Mouse (Mus musculus): Measurements from ENCODE around the gene Tppp3. TPM values are rescaled to one million over a fixed set of nuclear protein-coding genes. Genes with fewer than 3 reads are reported as not detected.

Tppp3 gene
- total and polyA plus RNA-seq, 2 experiments = 0.65 to 0.80 TPM

DNA sequence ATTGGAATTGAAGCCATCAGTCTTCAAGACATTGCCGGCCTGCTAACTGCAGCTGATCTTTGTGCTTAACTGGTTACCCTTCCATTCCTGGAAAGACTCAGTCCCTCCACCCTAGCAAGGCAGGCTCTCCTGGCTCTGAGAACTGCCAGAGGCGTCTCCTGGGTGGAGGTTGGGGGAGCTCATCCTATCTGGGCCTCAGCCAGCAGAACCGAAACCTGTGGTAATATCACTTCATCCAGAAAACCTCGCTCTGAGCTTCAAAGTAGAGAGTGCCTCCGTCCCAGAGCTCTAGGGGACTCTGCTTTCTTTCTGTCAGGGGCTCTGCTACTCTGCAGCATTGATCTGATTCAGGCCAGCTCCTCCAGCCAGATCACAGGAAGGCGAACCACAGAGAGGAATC is 35.7 kb upstream of the Tppp3 start:
- Histone ChIP-seq H3K4me3 (ENCODE audit: insufficient read depth, low read depth, low read length) (no peak overlapping the region), H3K36me3 (ENCODE audit: control insufficient read depth, insufficient read depth, low read length) (no peaks in the 10 kb centered on the region), H3K27ac (replicated peaks; ENCODE audit: insufficient read depth, low read depth, low read length) (no peak overlapping the region), H3K9ac (ENCODE audit: low read depth, low read length) (no peak overlapping the region), H3K4me1 (ENCODE audit: control insufficient read depth, insufficient read depth, low read length) (no peaks in the 10 kb centered on the region), H3K27me3 (ENCODE audit: control insufficient read depth, insufficient read depth, low read length) (no peaks in the 10 kb centered on the region), H3K79me2 (ENCODE audit: control insufficient read depth, insufficient read depth, low read length) (no peaks in the 10 kb centered on the region)
- 74% methylated on average over 6 of the region's 6 CpGs for WGBS
- TF ChIP-seq CTCF (IDR thresholded peaks at IDR 0.05; ENCODE audit: low read depth, low read length) (no peak), POLR2A (IDR thresholded peaks at IDR 0.05; ENCODE audit: extremely low read depth, insufficient read depth, low read length) (no peak)
- no peak for DNase-seq (ENCODE audit: extremely low read depth, low read depth, low spot score)

DNA sequence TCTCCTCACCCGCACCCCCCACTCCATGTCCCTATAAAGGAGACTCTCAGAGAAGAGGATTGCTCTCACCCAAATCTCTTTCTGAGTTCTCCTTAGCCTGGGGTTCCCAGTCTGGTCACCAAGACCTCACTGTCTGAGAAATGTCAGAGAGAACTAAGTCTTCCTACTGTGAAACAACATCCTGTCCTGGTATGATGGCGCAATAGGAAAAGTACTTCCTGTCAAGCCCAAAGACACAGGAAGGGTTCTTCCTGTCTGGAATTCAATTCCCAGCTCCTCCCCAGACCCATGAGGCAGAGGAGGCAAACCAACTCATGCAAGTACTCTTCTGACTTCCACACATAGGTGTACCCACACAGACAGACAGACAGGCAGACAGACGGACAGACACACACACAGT is 33.3 kb upstream of the Tppp3 start:
- H3K4me3 ChIP-seq (ENCODE audit: insufficient read depth, low read depth, low read length) = no peak overlapping the region; the same call in 1 of the 2 replicates
- WGBS = 80% methylated on average over 3 of the region's 3 CpGs
- H3K4me1 ChIP-seq (ENCODE audit: control insufficient read depth, insufficient read depth, low read length) = no peaks in the 10 kb centered on the region
- no peaks in the 10 kb centered on the region for H3K27me3 ChIP-seq (ENCODE audit: control insufficient read depth, insufficient read depth, low read length)
- no peak overlapping the region for H3K9ac ChIP-seq (ENCODE audit: low read depth, low read length)
- H3K27ac ChIP-seq (replicated peaks; ENCODE audit: insufficient read depth, low read depth, low read length) = peak overlapping the region; percentile 65
- TF ChIP-seq POLR2A (IDR thresholded peaks at IDR 0.05; ENCODE audit: extremely low read depth, insufficient read depth, low read length) = no peak
- no peak for TF ChIP-seq CTCF (IDR thresholded peaks at IDR 0.05; ENCODE audit: low read depth, low read length)
- H3K36me3 ChIP-seq (ENCODE audit: control insufficient read depth, insufficient read depth, low read length) = no peaks in the 10 kb centered on the region
- peak; percentile 29 for DNase-seq (ENCODE audit: extremely low read depth, low read depth, low spot score)
- no peaks in the 10 kb centered on the region for H3K79me2 ChIP-seq (ENCODE audit: control insufficient read depth, insufficient read depth, low read length)

DNA sequence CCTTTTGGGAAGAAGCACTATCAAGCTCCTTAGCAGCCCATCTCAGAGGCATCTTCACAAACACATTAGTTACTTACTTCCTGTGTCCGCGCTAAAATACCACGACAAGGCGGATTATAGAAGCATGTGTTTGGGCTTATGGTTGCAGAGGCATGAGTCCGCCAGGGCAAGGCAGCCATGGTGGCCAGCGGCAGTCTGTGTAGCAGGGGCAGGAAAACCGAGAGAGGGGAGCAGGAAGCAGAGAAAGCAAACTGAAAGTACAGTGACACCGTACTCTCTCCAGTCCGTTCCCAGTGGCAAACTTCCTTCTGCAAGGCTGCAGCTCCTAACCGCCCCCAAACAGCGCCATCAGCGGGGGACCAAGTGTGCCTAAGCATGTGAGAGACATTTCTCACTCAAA is 28.5 kb upstream of the Tppp3 start:
- 53% methylated on average over 12 of the region's 12 CpGs for WGBS
- TF ChIP-seq POLR2A (IDR thresholded peaks at IDR 0.05; ENCODE audit: extremely low read depth, insufficient read depth, low read length) = no peak
- no peak for TF ChIP-seq CTCF (IDR thresholded peaks at IDR 0.05; ENCODE audit: low read depth, low read length)
- peak overlapping the region; percentile 13 for H3K27ac ChIP-seq (replicated peaks; ENCODE audit: insufficient read depth, low read depth, low read length)
- H3K9ac ChIP-seq (ENCODE audit: low read depth, low read length) = peak overlapping the region; percentile 52
- no peaks in the 10 kb centered on the region for H3K79me2 ChIP-seq (ENCODE audit: control insufficient read depth, insufficient read depth, low read length)
- H3K36me3 ChIP-seq (ENCODE audit: control insufficient read depth, insufficient read depth, low read length) = no peaks in the 10 kb centered on the region
- peak overlapping the region; percentile 66 for H3K4me3 ChIP-seq (ENCODE audit: insufficient read depth, low read depth, low read length)
- DNase-seq (ENCODE audit: extremely low read depth, low read depth, low spot score) = no peak
- H3K4me1 ChIP-seq (ENCODE audit: control insufficient read depth, insufficient read depth, low read length) = peaks cover 3% of the 10 kb centered on the region
- no peaks in the 10 kb centered on the region for H3K27me3 ChIP-seq (ENCODE audit: control insufficient read depth, insufficient read depth, low read length)

DNA sequence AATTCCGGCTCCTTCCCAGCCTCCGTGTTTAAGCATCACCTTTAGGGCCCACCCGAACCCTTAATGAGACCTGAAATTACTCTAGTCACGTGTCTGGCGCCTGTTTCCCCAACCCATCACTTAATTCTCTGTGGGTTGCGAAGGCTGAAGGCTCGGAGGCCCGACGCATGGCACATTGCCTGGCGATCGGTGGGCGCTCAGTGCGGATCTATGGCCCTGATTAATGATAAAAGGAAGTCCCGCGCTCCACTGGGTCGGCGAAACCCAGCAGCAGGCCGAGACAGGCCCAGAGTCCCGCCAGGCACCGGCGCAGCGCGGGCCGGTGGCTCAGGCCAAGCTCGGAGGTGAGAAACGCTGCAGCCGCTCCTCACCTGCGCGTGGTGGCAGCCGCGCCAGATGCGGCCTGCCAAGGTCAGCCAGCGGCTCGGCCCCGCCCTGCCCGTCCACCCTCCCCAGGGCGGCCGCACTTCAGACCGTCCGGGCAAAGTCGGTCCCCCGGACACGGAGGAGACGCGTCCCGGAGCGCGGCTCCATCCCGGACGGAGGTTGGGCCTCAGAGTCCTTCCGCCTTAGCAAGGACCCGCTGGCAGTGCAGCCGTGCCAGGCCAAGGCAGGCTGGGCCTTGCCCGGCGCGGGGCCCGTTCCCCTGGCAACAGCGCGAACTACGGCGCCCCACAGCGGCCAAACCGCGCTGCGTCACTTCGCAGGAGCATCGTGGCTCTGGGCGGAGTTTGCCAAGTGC is 25.3 kb upstream of the Tppp3 start, which contains the start of gene Zdhhc1:
TSS of gene Zdhhc1 (minus strand) at position 464 of the 742 bp plus-strand sequence.
- peak; percentile 67 for TF ChIP-seq CTCF (IDR thresholded peaks at IDR 0.05; ENCODE audit: low read depth, low read length)
- no peak for TF ChIP-seq POLR2A (IDR thresholded peaks at IDR 0.05; ENCODE audit: extremely low read depth, insufficient read depth, low read length)
- peak within 1 kb of the TSS; percentile 77 for H3K9ac ChIP-seq (ENCODE audit: low read depth, low read length)
- peak; percentile 60 for DNase-seq (ENCODE audit: extremely low read depth, low read depth, low spot score)
- H3K36me3 ChIP-seq (ENCODE audit: control insufficient read depth, insufficient read depth, low read length) = no peaks in the 10 kb centered on the region
- H3K27me3 ChIP-seq (ENCODE audit: control insufficient read depth, insufficient read depth, low read length) = no peaks in the 10 kb centered on the region
- H3K4me3 ChIP-seq (ENCODE audit: insufficient read depth, low read depth, low read length) = peak within 1 kb of the TSS; percentile 89
- peak within 1 kb of the TSS; percentile 40; the same call in 1 of the 2 replicates for H3K27ac ChIP-seq (replicated peaks; ENCODE audit: insufficient read depth, low read depth, low read length)
- peaks cover 3% of the 10 kb centered on the region for H3K4me1 ChIP-seq (ENCODE audit: control insufficient read depth, insufficient read depth, low read length)
- H3K79me2 ChIP-seq (ENCODE audit: control insufficient read depth, insufficient read depth, low read length) = no peaks in the 10 kb centered on the region
- 5% methylated on average over 67 of the region's 68 CpGs for WGBS

GRCm38 (mm10) chr8:105495350-105496302 is 24.3 kb upstream of the Tppp3 start:
- no peak for DNase-seq (ENCODE audit: extremely low read depth, low read depth, low spot score)
- Histone ChIP-seq H3K36me3 (ENCODE audit: control insufficient read depth, insufficient read depth, low read length) (no peaks in the 10 kb centered on the region), H3K27ac (replicated peaks; ENCODE audit: insufficient read depth, low read depth, low read length) (no peak overlapping the region), H3K79me2 (ENCODE audit: control insufficient read depth, insufficient read depth, low read length) (no peaks in the 10 kb centered on the region), H3K4me3 (ENCODE audit: insufficient read depth, low read depth, low read length) (no peak overlapping the region; the same call in 1 of the 2 replicates), H3K9ac (ENCODE audit: low read depth, low read length) (no peak overlapping the region), H3K27me3 (ENCODE audit: control insufficient read depth, insufficient read depth, low read length) (no peaks in the 10 kb centered on the region; the same call in 1 of the 2 replicates), H3K4me1 (ENCODE audit: control insufficient read depth, insufficient read depth, low read length) (peaks cover 3% of the 10 kb centered on the region)
- TF ChIP-seq CTCF (IDR thresholded peaks at IDR 0.05; ENCODE audit: low read depth, low read length) (no peak), POLR2A (IDR thresholded peaks at IDR 0.05; ENCODE audit: extremely low read depth, insufficient read depth, low read length) (no peak)
- WGBS = 77% methylated on average over 17 of the region's 17 CpGs

All from liver, adult 2 months (tissue).